Mouse (Mus musculus): Measurements from ENCODE around the gene Ehd4.

The Ehd4 gene

GRCm38 (mm10) chr2:120074096-120074495 is 80.3 kb downstream of the Ehd4 start:
- peak; percentile 36 for DNase-seq (ENCODE audit: low read depth, low spot score)

- peak; percentile 87 for DNase-seq (ENCODE audit: low read depth, low spot score)
These were observed 84.9 kb downstream of the Ehd4 start for GRCm38 (mm10) chr2:120069466-120069990.

- peak; percentile 58 for DNase-seq (ENCODE audit: low read depth, low spot score)
These were observed 85.6 kb downstream of the Ehd4 start for GRCm38 (mm10) chr2:120068555-120069465.

DNA sequence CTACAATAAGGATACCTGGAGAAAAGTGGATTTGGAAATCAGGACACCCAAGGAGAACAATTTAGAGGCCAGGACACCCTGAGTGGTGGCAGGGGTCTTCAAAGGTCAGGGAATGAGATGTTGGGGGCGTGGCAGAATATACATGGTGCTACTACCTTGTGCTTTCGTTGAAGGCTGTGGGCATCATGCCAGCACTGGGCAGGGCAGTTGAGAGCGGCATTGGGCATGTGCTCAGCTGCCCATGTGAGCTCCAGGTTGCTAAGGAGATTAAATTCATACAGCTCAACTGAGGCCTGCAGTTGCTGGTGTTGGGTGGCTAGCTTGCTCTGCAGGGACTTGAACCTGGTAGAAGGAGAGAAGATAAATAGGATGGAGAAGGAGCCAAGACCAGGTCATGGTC is 88.2 kb downstream of the Ehd4 start:
- DNase-seq (ENCODE audit: low read depth, low spot score) = no peak

DNA sequence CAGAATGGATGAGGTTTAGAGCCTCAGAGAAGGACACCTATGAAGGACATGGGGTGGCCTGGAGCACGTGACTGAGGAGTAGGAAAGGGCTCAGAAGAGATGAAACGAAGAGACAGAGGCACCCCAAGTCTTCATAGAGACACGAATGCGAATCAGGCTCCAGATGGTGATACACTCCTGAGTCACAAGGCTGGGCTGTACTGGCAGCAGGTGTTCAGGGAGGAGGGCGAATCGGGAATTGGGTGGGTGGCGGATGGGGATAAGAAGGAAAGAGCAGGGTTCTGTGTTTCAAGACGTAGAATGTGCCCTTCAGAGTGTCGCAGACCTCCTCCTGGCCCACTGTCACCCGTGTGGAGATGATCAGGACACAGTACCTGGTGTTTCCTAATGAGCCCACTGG is 89.2 kb downstream of the Ehd4 start:
- DNase-seq (ENCODE audit: low read depth, low spot score) = peak; percentile 77

DNA sequence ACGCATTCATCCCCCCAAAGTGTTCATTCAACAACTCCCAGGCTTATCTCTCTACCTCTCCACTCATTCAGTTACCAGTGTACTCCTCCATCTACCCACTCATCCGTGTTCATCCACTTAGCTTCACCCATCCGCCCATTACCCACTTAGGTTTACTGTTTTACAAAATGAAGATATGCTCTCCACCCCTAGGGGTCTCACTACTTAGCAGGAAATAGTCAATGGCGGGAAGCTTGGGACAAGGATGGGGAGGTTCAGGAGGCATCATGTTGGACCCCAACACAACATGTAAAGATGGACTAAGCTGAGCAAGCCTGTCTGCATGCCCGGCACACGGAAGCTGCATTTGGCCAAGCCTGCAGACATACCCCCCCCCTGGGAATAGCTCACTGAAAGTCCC is 89.8 kb downstream of the Ehd4 start:
- no peak for DNase-seq (ENCODE audit: low read depth, low spot score)

- no peak for DNase-seq (ENCODE audit: low read depth, low spot score)
These were observed 92.2 kb downstream of the Ehd4 start for GRCm38 (mm10) chr2:120062248-120062647.

- no peak for DNase-seq (ENCODE audit: low read depth, low spot score)
These were observed 93.8 kb downstream of the Ehd4 start for GRCm38 (mm10) chr2:120060651-120061050.

DNA sequence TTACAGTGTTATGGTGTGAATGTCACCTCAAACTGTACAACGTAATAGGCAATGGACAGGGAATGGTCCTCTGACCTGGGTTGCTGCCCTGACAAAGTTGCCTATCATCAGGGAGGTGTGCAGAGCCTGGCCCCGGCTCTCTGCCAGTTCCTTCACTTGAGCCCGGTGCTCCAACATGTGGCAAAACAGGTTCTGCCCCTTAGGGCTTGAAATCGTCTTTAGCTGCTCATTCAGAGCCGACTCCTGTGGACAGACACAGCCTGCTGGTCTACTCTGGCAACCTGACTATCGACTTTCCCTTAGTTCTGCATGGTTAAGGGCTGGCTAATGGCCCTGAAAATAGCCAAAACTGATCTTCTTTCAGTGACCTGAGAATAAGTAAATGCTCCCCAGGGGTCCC is 94.2 kb downstream of the Ehd4 start:
- DNase-seq (ENCODE audit: low read depth, low spot score) = no peak

DNA sequence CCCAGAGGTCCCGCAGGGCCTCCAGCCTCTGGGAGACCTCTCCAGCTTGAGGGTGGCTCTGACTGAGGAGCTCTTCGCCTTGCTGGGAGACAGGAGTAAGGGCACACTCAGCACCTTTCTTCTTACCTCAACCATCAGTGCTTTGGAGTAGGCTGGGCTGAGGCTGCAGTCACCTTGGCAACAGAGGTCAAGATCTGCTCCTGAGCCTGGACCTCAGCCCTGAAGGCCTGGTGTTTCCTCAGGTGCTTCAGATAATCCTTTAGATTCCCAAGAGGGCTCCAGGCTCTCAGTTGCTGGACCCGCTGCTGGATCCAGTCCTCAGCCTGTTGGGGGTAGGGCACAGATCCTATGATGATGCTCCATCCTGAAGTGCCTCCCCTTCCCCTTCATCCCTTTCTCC is 94.9 kb downstream of the Ehd4 start:
- DNase-seq (ENCODE audit: low read depth, low spot score) = no peak

GRCm38 (mm10) chr2:120058818-120059217 is 95.6 kb downstream of the Ehd4 start:
- no peak for DNase-seq (ENCODE audit: low read depth, low spot score)

- no peak for DNase-seq (ENCODE audit: low read depth, low spot score)
These were observed 98.5 kb downstream of the Ehd4 start for GRCm38 (mm10) chr2:120055923-120056322.

DNA sequence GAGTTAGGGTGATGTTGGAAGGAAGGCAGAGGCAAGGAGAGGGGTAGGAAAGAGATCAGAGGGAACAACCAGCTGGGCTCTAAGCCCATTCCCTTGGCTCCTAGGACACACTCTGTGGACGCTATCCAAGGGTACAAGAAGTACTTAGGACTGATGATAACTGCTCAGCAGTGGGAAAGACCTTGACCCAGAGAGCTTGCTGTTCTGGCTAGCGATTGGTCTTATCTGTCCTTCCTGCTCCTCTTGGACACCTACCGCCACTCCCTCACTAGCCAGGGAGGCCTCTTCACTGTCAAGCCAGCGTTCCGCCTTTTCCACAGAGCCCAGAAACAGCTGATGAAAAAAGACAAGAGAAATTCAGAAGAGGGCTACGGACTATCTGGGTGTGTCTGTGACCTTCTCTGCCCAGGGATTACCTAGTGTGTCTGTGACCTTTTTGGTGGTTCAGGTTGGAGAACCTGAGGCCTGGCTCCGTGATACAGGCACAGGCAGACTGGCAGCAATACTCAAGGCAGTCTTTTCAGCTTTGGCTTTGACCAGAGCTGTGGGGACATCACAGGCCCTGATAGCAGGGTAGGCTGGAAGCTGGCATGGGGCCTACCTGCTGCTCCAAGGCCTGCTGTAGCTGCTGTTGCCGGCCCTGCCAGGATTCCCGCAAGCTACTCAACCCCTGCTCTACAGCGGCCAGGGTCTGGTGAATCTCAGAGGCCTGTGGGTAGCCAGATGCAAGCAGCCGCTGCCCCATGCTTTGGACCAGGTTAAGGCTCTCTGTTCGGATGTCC is 99.4 kb downstream of the Ehd4 start:
- no peak for DNase-seq (ENCODE audit: low read depth, low spot score)

- no peak for DNase-seq (ENCODE audit: low read depth, low spot score)
These were observed 103.0 kb downstream of the Ehd4 start for GRCm38 (mm10) chr2:120051405-120051804.

GRCm38 (mm10) chr2:120049632-120050274 is 104.7 kb downstream of the Ehd4 start:
- peak; percentile 69 for DNase-seq (ENCODE audit: low read depth, low spot score)

GRCm38 (mm10) chr2:120048173-120048572 is 106.2 kb downstream of the Ehd4 start:
- no peak for DNase-seq (ENCODE audit: low read depth, low spot score)

DNA sequence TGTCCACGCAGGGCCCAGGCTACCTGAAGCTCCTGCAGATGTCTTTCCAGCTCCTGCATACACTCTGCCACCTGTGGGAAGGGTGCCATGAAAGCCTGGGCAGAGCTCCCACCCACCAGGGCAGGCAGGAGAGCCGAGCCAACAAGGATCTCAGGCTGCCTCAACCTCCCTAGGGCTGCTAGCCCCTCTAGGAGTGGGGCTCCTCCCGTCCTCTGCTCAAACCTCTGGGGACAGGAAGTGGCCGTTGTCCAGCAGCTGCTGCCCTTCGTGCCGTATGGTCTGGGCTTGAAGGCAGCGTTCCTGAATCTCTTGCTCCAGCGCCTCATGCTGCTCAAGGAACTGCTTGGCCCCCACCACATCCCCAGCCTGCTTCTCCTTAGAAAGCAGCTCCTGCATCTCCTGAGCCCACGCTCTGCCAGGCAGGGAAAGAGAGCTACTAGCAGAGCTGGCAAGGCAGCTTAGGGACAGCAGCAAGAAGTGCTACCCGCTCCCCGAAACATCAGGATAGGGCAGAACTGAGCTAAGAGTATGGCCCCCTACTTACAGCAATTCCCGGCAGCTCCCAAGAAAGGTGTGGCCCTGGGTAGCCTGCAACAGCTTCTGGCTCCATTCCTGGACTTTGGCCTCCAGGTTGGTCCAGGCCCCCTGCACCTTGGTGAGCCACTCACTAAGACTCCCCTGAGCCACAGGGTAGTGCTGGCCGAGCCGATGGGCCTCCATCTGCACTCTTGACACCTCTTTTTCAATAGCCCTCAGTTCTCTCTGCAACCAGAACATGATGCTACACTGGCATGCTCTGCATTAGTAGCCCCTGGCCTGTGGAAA is 107.7 kb downstream of the Ehd4 start:
- DNase-seq (ENCODE audit: low read depth, low spot score) = peak; percentile 89

DNA sequence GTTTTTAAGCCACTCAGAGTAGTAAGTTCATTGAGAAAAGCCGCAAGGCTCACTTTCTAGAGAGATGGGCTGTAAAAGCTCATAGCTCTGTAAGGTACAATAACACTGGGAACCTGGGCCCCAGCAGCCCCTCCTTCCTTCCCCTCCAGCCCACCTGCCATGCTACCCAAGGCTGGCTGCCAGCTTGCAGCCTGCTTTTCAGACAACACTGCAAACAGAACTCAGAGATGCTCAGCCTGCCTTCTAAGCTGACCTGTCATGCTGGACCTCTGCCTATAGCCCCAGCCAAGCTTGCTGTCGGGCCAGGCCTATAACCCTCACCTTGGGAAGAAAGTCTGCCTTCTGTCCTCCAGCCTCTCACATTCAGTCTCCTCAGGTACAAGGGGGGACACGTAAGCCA is 109.7 kb downstream of the Ehd4 start:
- DNase-seq (ENCODE audit: low read depth, low spot score) = no peak

DNA sequence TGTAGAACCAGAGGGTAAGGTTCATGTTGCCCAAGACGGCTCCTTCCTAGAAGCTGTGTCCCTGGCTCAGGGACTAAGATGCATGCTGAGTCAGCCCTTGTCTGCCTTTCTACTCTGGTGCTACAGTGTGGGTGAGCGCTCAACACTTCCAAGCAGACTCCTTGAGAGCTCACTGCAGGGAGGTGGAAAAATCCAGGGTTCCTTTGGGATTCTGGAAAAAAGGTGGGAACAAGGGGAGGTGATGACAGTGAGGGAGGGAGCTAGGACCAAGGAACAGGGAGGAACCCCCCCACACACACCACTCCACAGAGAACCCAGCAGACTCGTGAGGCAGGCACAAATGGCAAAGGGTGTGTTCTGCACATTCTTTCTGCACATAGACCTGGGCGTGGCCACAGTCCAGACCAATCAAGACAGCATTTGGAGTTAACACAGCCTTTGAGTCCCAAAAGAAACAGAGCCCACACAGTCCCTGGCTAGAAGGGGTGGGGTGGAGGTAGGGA is 110.3 kb downstream of the Ehd4 start:
- DNase-seq (ENCODE audit: low read depth, low spot score) = peak; percentile 91

- no peak for DNase-seq (ENCODE audit: low read depth, low spot score)
These were observed 113.4 kb downstream of the Ehd4 start for GRCm38 (mm10) chr2:120040991-120041390.

Data from brain, adult 2 months (tissue).